Mouse (Mus musculus) c-Kit-positive CD71-negative TER-119-negative erythroid progenitor cells, embryonic 14.5 days (primary cell): ENCODE data around the gene Kntc1.

Experiments
- DNase-seq: peaks from one replicate; pipeline ENCODE4 v3.0.0-alpha.2; 2013; ENCODE audit warnings: low read depth

Gene Kntc1

GRCm38 (mm10) chr5:123809156-123809555 lies 59.6 kb downstream of the Kntc1 start:
- no peak for DNase-seq

GRCm38 (mm10) chr5:123816891-123817290 lies 67.4 kb downstream of the Kntc1 start:
- no peak for DNase-seq

- no peak for DNase-seq
Measured at GRCm38 (mm10) chr5:123818941-123819577, 69.5 kb downstream of the Kntc1 start.

- no peak for DNase-seq
Measured at GRCm38 (mm10) chr5:123820501-123821263, 71.2 kb downstream of the Kntc1 start.

GRCm38 (mm10) chr5:123821264-123821571 lies 71.7 kb downstream of the Kntc1 start:
- DNase-seq: no peak

GRCm38 (mm10) chr5:123822706-123823105 lies 73.2 kb downstream of the Kntc1 start:
- no peak for DNase-seq

GRCm38 (mm10) chr5:123827659-123828091 lies 78.2 kb downstream of the Kntc1 start:
- DNase-seq: no peak

- peak; percentile 46 for DNase-seq
Measured at GRCm38 (mm10) chr5:123832309-123832708, 82.8 kb downstream of the Kntc1 start.

- no peak for DNase-seq
Measured at GRCm38 (mm10) chr5:123834836-123835235, 85.3 kb downstream of the Kntc1 start.

GRCm38 (mm10) chr5:123837371-123837770 lies 87.9 kb downstream of the Kntc1 start:
- no peak for DNase-seq

- DNase-seq: no peak
Measured at GRCm38 (mm10) chr5:123842221-123842934, 92.9 kb downstream of the Kntc1 start.

GRCm38 (mm10) chr5:123842935-123843282 lies 93.4 kb downstream of the Kntc1 start:
- no peak for DNase-seq

GRCm38 (mm10) chr5:123843816-123844215 lies 94.3 kb downstream of the Kntc1 start:
- DNase-seq: no peak

- no peak for DNase-seq
Measured at GRCm38 (mm10) chr5:123844316-123844715, 94.8 kb downstream of the Kntc1 start.

GRCm38 (mm10) chr5:123851398-123851797 lies 101.9 kb downstream of the Kntc1 start:
- no peak for DNase-seq

GRCm38 (mm10) chr5:123853877-123854504 lies 104.5 kb downstream of the Kntc1 start:
- no peak for DNase-seq

- DNase-seq: no peak
Measured at GRCm38 (mm10) chr5:123854511-123854910, 105.0 kb downstream of the Kntc1 start.

- no peak for DNase-seq
Measured at GRCm38 (mm10) chr5:123858798-123859197, 109.3 kb downstream of the Kntc1 start.

GRCm38 (mm10) chr5:123862374-123863350 lies 113.1 kb downstream of the Kntc1 start:
- DNase-seq: no peak

GRCm38 (mm10) chr5:123863934-123864333 lies 114.4 kb downstream of the Kntc1 start:
- DNase-seq: no peak

- no peak for DNase-seq
Measured at GRCm38 (mm10) chr5:123865365-123865764, 115.8 kb downstream of the Kntc1 start, which contains the start of gene Hcar2. TSS of gene Hcar2 (minus strand) at chr5:123865499.
